Mouse (Mus musculus) kidney, postnatal 25 days (tissue): ENCODE measurements around the gene Adrm1.

ENCODE experiments used
- DNase-seq, 2 experiments: peaks; one replicate each; pipeline ENCODE4 v3.0.0; 2021; ENCODE audit warnings: mixed read lengths in 2 of 2

Gene Adrm1

GRCm38 (mm10) chr2:180219145-180219943 is 48.1 kb downstream of the Adrm1 start:
- peak in 1 of 2 experiments; percentile 63 for DNase-seq

- DNase-seq, result peak; percentile 60 to 76
Measured at GRCm38 (mm10) chr2:180220165-180220564, 48.9 kb downstream of the Adrm1 start.

GRCm38 (mm10) chr2:180221051-180221450 is 49.8 kb downstream of the Adrm1 start:
- peak; percentile 66 to 79 for DNase-seq

DNA sequence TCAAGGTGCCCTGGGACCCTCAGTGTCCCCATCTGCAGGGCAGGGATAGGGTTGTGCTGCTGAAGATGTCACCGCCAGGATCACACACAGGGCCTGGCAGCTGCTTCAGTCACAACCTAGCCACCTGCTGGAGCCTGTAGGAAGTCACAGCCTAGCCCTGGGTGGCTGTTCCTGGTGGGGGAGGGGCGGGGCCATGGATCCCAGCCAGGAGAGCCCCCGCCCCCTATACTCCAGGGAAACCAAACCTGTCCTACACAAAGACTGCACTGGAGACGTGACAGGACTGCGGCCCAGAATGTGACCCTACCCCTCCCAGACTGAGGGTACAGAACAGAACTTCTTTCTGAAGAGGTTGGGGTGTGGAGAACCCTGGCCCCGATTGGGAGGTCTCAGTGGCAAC is 51.0 kb downstream of the Adrm1 start:
- DNase-seq, result peak; percentile 56 to 78

GRCm38 (mm10) chr2:180224647-180225043 is 53.4 kb downstream of the Adrm1 start:
- DNase-seq, result no peak

DNA sequence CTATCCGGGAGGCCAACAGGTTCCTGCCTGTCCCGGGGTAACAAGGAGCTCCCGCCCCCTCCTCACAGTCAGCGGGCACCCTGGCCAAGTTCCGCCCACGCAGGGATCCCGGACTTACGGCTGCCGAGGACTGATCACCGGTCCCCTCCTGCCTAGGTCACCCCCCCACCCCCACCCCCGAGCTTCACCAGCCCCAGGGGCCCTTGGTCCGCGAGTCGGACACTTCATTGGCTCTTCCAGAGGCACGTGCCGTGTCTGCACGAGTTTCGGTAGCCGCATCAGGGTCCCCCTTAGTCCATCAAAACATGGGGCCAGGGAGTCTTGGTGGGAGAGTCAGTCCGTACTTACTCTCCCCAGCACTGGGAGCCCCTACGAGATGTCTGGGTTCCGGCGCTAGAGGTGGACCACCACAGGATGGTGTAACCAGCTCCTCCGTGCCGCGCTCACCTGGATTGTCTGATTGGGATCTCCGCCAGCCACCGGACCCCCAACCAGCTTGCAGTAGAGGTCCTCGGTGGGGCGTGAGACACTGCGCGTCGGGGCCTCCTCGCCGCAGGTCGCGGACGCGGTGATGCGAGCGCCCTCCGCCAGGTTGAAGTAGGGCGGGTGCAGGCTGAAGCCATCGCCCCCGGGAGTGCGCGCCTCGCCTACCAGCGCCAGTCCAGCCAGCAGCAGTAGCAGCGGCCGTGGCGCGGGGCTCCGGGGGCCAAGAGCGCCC is 53.9 kb downstream of the Adrm1 start:
- DNase-seq, result peak; percentile 58 to 82
